14 mouse cellular contexts compared by ENCODE assay signal in genomic region chr12:98050057-98050456, GRCm38 (mm10).
DNase-seq lines count a peak whose midpoint lies in the region; ATAC-seq and TF ChIP-seq lines count a peak whose summit lies in the region.
"Had no signal": no experiment of that assay in that cellular context is flagged by ENCODE, and none has a peak within 500 bp of the region (broad histone marks: within the 10 kb centered on the region; RNA-seq: fewer than 3 reads in every experiment).

No protein-coding gene starts in this region.

- H3K27ac ChIP-seq in embryonic facial prominence, embryonic 14.5 days (replicated peaks; ENCODE audit: low read depth, low read length): no peak overlapping the region
- no peak overlapping the region for H3K27ac ChIP-seq in embryonic facial prominence, embryonic 10.5 days (replicated peaks)
- no peak overlapping the region for H3K27ac ChIP-seq in kidney, embryonic 16.5 days (ENCODE audit: low read length)
- H3K27ac ChIP-seq in limb, embryonic 14.5 days (replicated peaks; ENCODE audit: low read depth, low read length): no peak overlapping the region
- H3K27ac ChIP-seq in intestine, embryonic 15.5 days: no peak overlapping the region
- H3K27ac ChIP-seq: forebrain, embryonic 10.5 days; heart, embryonic 15.5 days; hindbrain, embryonic 15.5 days; midbrain, embryonic 10.5 days had no signal

- H3K4me3 ChIP-seq in embryonic facial prominence, embryonic 14.5 days (ENCODE audit: low read depth, low read length): no peak overlapping the region
- no peak overlapping the region for H3K4me3 ChIP-seq in embryonic facial prominence, embryonic 10.5 days
- no peak overlapping the region for H3K4me3 ChIP-seq in kidney, embryonic 16.5 days (ENCODE audit: low read length)
- H3K4me3 ChIP-seq in limb, embryonic 14.5 days (replicated peaks; ENCODE audit: low read length): no peak overlapping the region
- H3K4me3 ChIP-seq in intestine, embryonic 15.5 days (replicated peaks): no peak overlapping the region
- H3K4me3 ChIP-seq: forebrain, embryonic 10.5 days; heart, embryonic 15.5 days; hindbrain, embryonic 15.5 days; midbrain, embryonic 10.5 days had no signal

- peak; percentile 12 for DNase-seq in embryonic facial prominence, embryonic 14.5 days (ENCODE audit: low spot score)
- no peak for DNase-seq in embryonic facial prominence, embryonic 10.5 days (ENCODE audit: low spot score)
- DNase-seq in kidney, postnatal 36 days: no peak
- peak; percentile 35 for DNase-seq in brain, embryonic 14.5 days (ENCODE audit: low read depth)
- no peak for DNase-seq in limb, embryonic 14.5 days (ENCODE audit: low spot score)
- DNase-seq in spleen, postnatal 10 days (ENCODE audit: low spot score in 2 of 2): no peak
- DNase-seq: adrenal gland, adult 8-10 months; liver, postnatal 0 days had no signal

- H3K9ac ChIP-seq in embryonic facial prominence, embryonic 14.5 days (ENCODE audit: low read depth, low read length): no peak overlapping the region
- H3K9ac ChIP-seq in kidney, embryonic 16.5 days (replicated peaks; ENCODE audit: low read length): no peak overlapping the region
- H3K9ac ChIP-seq in limb, embryonic 14.5 days (ENCODE audit: low read depth, low read length, severe bottlenecking): no peak overlapping the region
- H3K9ac ChIP-seq in intestine, embryonic 15.5 days: no peak overlapping the region
- H3K9ac ChIP-seq: heart, embryonic 15.5 days; hindbrain, embryonic 15.5 days; liver, postnatal 0 days had no signal

- no peak for TF ChIP-seq CTCF in brain, embryonic 14.5 days (IDR thresholded peaks at IDR 0.05; ENCODE audit: borderline replicate concordance, extremely low read depth, insufficient read depth, insufficient read length)

- H3K36me3 ChIP-seq in embryonic facial prominence, embryonic 14.5 days (ENCODE audit: control insufficient read depth, insufficient read depth, low read length): no peaks in the 10 kb centered on the region
- H3K36me3 ChIP-seq in embryonic facial prominence, embryonic 10.5 days (replicated peaks): no peaks in the 10 kb centered on the region
- H3K36me3 ChIP-seq in kidney, embryonic 16.5 days (ENCODE audit: insufficient read depth, low read length): no peaks in the 10 kb centered on the region
- H3K36me3 ChIP-seq in limb, embryonic 14.5 days (ENCODE audit: control insufficient read depth, insufficient read depth, low read length): no peaks in the 10 kb centered on the region
- H3K36me3 ChIP-seq in intestine, embryonic 15.5 days: no peaks in the 10 kb centered on the region
- H3K36me3 ChIP-seq: forebrain, embryonic 10.5 days; heart, embryonic 15.5 days; hindbrain, embryonic 15.5 days; midbrain, embryonic 10.5 days had no signal

- ATAC-seq in embryonic facial prominence, embryonic 14.5 days (ENCODE audit: low read depth): no peak
- peak; percentile 54; the same call in 1 of the 2 replicates for ATAC-seq in kidney, embryonic 16.5 days (ENCODE audit: low FRiP score, low TSS enrichment)
- 0 out of 2 replicates have a peak, but pooled peaks have one; percentile 26 for ATAC-seq in limb, embryonic 14.5 days (ENCODE audit: low FRiP score, low read depth)
- no peak for ATAC-seq in intestine, embryonic 15.5 days
- ATAC-seq: liver, postnatal 0 days had no signal

- H3K4me1 ChIP-seq in embryonic facial prominence, embryonic 14.5 days (ENCODE audit: control insufficient read depth, insufficient read depth, low read length): no peaks in the 10 kb centered on the region
- peaks cover 17% of the 10 kb centered on the region for H3K4me1 ChIP-seq in embryonic facial prominence, embryonic 10.5 days
- peaks cover 14% of the 10 kb centered on the region for H3K4me1 ChIP-seq in kidney, embryonic 16.5 days (ENCODE audit: insufficient read depth, low read length)
- peaks cover 9% of the 10 kb centered on the region for H3K4me1 ChIP-seq in limb, embryonic 14.5 days (ENCODE audit: control insufficient read depth, insufficient read depth, low read length)
- no peaks in the 10 kb centered on the region for H3K4me1 ChIP-seq in intestine, embryonic 15.5 days (replicated peaks)

- no peaks in the 10 kb centered on the region for H3K27me3 ChIP-seq in embryonic facial prominence, embryonic 14.5 days (replicated peaks; ENCODE audit: control insufficient read depth, insufficient read depth, low read length)
- H3K27me3 ChIP-seq in embryonic facial prominence, embryonic 10.5 days (replicated peaks; ENCODE audit: low read depth, poor library complexity, severe bottlenecking): no peaks in the 10 kb centered on the region
- H3K27me3 ChIP-seq in kidney, embryonic 16.5 days (ENCODE audit: insufficient read depth, low read length): no peaks in the 10 kb centered on the region
- no peaks in the 10 kb centered on the region for H3K27me3 ChIP-seq in limb, embryonic 14.5 days (ENCODE audit: control insufficient read depth, insufficient read depth, low read length)
- no peaks in the 10 kb centered on the region for H3K27me3 ChIP-seq in intestine, embryonic 15.5 days (replicated peaks)
- H3K27me3 ChIP-seq: heart, embryonic 15.5 days; hindbrain, embryonic 15.5 days had no signal

- no peaks in the 10 kb centered on the region for H3K9me3 ChIP-seq in embryonic facial prominence, embryonic 14.5 days (ENCODE audit: control insufficient read depth, low read length)
- no peaks in the 10 kb centered on the region for H3K9me3 ChIP-seq in embryonic facial prominence, embryonic 10.5 days
- no peaks in the 10 kb centered on the region for H3K9me3 ChIP-seq in kidney, embryonic 16.5 days (ENCODE audit: low read length)
- no peaks in the 10 kb centered on the region for H3K9me3 ChIP-seq in limb, embryonic 14.5 days (ENCODE audit: control insufficient read depth, low read length)
- H3K9me3 ChIP-seq in intestine, embryonic 15.5 days: no peaks in the 10 kb centered on the region
- H3K9me3 ChIP-seq: forebrain, embryonic 10.5 days; heart, embryonic 15.5 days; hindbrain, embryonic 15.5 days; midbrain, embryonic 10.5 days had no signal

- TF ChIP-seq POLR2A in brain, embryonic 14.5 days (IDR thresholded peaks at IDR 0.05; ENCODE audit: borderline replicate concordance, extremely low read depth, insufficient read depth, insufficient read length, poor library complexity, severe bottlenecking): no peak
- TF ChIP-seq POLR2A in limb, embryonic 14.5 days (IDR thresholded peaks at IDR 0.05; ENCODE audit: borderline replicate concordance, extremely low read depth, insufficient read depth, insufficient read length): no peak

- no peak overlapping the region for H3K4me2 ChIP-seq in embryonic facial prominence, embryonic 14.5 days (ENCODE audit: low read depth, low read length)
- H3K4me2 ChIP-seq in kidney, embryonic 16.5 days (replicated peaks; ENCODE audit: low read depth, low read length): no peak overlapping the region
- H3K4me2 ChIP-seq in limb, embryonic 14.5 days (replicated peaks; ENCODE audit: low read depth, low read length, severe bottlenecking): no peak overlapping the region
- H3K4me2 ChIP-seq in intestine, embryonic 15.5 days (replicated peaks): no peak overlapping the region
- H3K4me2 ChIP-seq: heart, embryonic 15.5 days; hindbrain, embryonic 15.5 days had no signal

- 28% methylated on average over 5 of the region's 5 CpGs for WGBS in embryonic facial prominence, embryonic 14.5 days
- 36% methylated on average over 5 of the region's 5 CpGs for WGBS in embryonic facial prominence, embryonic 10.5 days
- 13% methylated on average over 5 of the region's 5 CpGs for WGBS in kidney, embryonic 16.5 days
- 9% methylated on average over 5 of the region's 5 CpGs for WGBS in limb, embryonic 14.5 days
- 24% methylated on average over 5 of the region's 5 CpGs for WGBS in intestine, embryonic 15.5 days

Comparison
In these comparisons a context has a peak if more than half of its experiments do, and no peak if none do; other contexts are left out.
1. DNase-seq: peak in embryonic facial prominence, embryonic 14.5 days (single experiment) and brain, embryonic 14.5 days (single experiment); none in embryonic facial prominence, embryonic 10.5 days (single experiment), kidney, postnatal 36 days (0 of 2), limb, embryonic 14.5 days (single experiment) and spleen, postnatal 10 days (0 of 2).
2. ATAC-seq: peak in kidney, embryonic 16.5 days (single experiment) and limb, embryonic 14.5 days (single experiment); none in embryonic facial prominence, embryonic 14.5 days (single experiment) and intestine, embryonic 15.5 days (single experiment).